Mouse (Mus musculus): ENCODE measurements around the gene Eif4h.

DNA sequence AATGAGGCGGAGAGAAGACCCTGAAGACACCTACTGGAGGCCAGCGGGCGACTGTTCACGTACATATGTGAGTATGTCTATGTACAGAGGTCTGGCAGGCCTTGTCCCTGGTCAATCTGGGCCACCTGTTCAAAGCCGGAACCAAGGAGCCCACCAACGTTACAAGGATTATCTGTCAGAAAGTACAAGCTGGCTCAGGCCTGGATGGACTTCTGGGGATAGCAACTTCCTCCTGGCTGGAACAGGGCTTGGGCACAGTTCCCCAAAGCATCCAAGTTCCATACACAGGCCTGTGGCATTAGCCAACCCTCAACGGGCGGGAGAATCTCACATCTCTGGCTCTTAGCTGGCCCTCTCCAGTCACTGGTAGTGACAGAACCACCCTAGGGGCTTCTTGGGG, 25.0 kb downstream of the Eif4h start:
- no peak for TF ChIP-seq CTCF (IDR thresholded peaks at IDR 0.05; ENCODE audit: insufficient read depth, low read depth, low read length)
- TF ChIP-seq POLR2A (IDR thresholded peaks at IDR 0.05; ENCODE audit: insufficient read depth, low read depth, low read length): no peak
